Mouse (Mus musculus): ENCODE measurements around the gene Gpr179.
A peak's percentile ranks its signal among the peaks of the same experiment; 100 is the strongest.

GRCm38 (mm10) chr11:97309911-97310571, 41.8 kb downstream of the Gpr179 start:
- TF ChIP-seq CTCF (IDR thresholded peaks at IDR 0.05; ENCODE audit: extremely low read depth, insufficient read length, insufficient replicate concordance, low read depth, low read length) (peak; percentile 88; the same call in 1 of the 2 replicates), POLR2A (IDR thresholded peaks at IDR 0.05; ENCODE audit: low read depth, low read length) (no peak)

All from small intestine, adult 2 months (tissue).